Mouse (Mus musculus) cortical plate, adult 2 months (tissue): ENCODE results near the gene Kif14. TPM values are rescaled to one million over a fixed set of nuclear protein-coding genes. Genes with fewer than 3 reads are reported as not detected.
"Not testable (repeated sequence)": the region's sequence is repeated elsewhere in the genome, so short reads cannot be mapped to it uniquely, and the experiment has no call there.

Experiments used
- H3K27ac ChIP-seq: fragments of 200-500 bp; 2 replicates; pipeline ENCODE4 v1.5.1; 2012; ENCODE audit warnings: low read length, control low read depth, inconsistent platforms; ENCODE audit not compliant: insufficient read depth
- H3K4me1 ChIP-seq: fragments of 200-500 bp; 2 replicates; pipeline ENCODE4 v1.6.1; 2011; ENCODE audit warnings: low read length; ENCODE audit not compliant: control insufficient read depth, insufficient read depth
- H3K4me3 ChIP-seq: fragments of 200-500 bp; 2 replicates; pipeline ENCODE4 v1.5.1; 2011; ENCODE audit warnings: mild to moderate bottlenecking, low read length, control low read depth; ENCODE audit not compliant: insufficient read depth
- CTCF ChIP-seq: fragments of 200-500 bp; IDR thresholded peaks from 2 replicates; pipeline ENCODE4 v1.5.1; 2011; ENCODE audit warnings: mild to moderate bottlenecking, control low read depth, low read length; ENCODE audit not compliant: insufficient read depth; ENCODE audit errors: extremely low read depth
- POLR2A ChIP-seq: fragments of 200-500 bp; IDR thresholded peaks from 2 replicates; pipeline ENCODE4 v1.6.1; 2011; ENCODE audit warnings: mild to moderate bottlenecking, low read length, control low read depth; ENCODE audit not compliant: insufficient read depth; ENCODE audit errors: extremely low read depth
- polyA plus RNA-seq: library from polyadenylated mRNA; depleted of rRNA; stranded (reverse); fragments of >200 nt; gene quantifications from 2 replicates; pipeline ENCODE4 v1.2.3, GENCODE M21; 2012

Kif14 gene
- polyA plus RNA-seq, 1 experiment, result 0.21 TPM

- H3K4me3 ChIP-seq, result no peak overlapping the region
- TF ChIP-seq CTCF (no peak), POLR2A (no peak)
- peaks cover 2% of the 10 kb centered on the region; the same call in 1 of the 2 replicates for H3K4me1 ChIP-seq
- H3K27ac ChIP-seq, result no peak overlapping the region
Measured at GRCm38 (mm10) chr1:136550285-136550684, 84.1 kb downstream of the Kif14 start.

- H3K4me1 ChIP-seq, result peaks cover 2% of the 10 kb centered on the region; the same call in 1 of the 2 replicates
- no peak overlapping the region; the same call in 1 of the 2 replicates for H3K27ac ChIP-seq
- H3K4me3 ChIP-seq, result no peak overlapping the region
- TF ChIP-seq CTCF (peak; percentile 99), POLR2A (no peak)
Measured at GRCm38 (mm10) chr1:136550851-136551540, 84.9 kb downstream of the Kif14 start.

GRCm38 (mm10) chr1:136554686-136555085 is 88.5 kb downstream of the Kif14 start:
- TF ChIP-seq CTCF (no peak), POLR2A (no peak)

GRCm38 (mm10) chr1:136555892-136556291 is 89.7 kb downstream of the Kif14 start:
- Histone ChIP-seq H3K4me3 (no peak overlapping the region), H3K4me1 (peaks cover 3% of the 10 kb centered on the region; the same call in 1 of the 2 replicates), H3K27ac (no peak overlapping the region)
- TF ChIP-seq CTCF (no peak), POLR2A (no peak)

More at GRCm38 (mm10) chr1:136554686-136555085, 88.5 kb downstream of the Kif14 start:
- peaks cover 3% of the 10 kb centered on the region; the same call in 1 of the 2 replicates for H3K4me1 ChIP-seq
- H3K27ac ChIP-seq, result no peak overlapping the region
- H3K4me3 ChIP-seq, result no peak overlapping the region

GRCm38 (mm10) chr1:136556643-136557042 is 90.5 kb downstream of the Kif14 start:
- H3K4me3 ChIP-seq, H3K27ac ChIP-seq: not testable (repeated sequence)

GRCm38 (mm10) chr1:136557436-136557835 is 91.3 kb downstream of the Kif14 start:
- H3K4me3 ChIP-seq, result no peak overlapping the region
- H3K4me1 ChIP-seq, result peaks cover 2% of the 10 kb centered on the region; the same call in 1 of the 2 replicates
- no peak overlapping the region for H3K27ac ChIP-seq
- no peak for TF ChIP-seq CTCF
- no peak for TF ChIP-seq POLR2A

More at GRCm38 (mm10) chr1:136556643-136557042, 90.5 kb downstream of the Kif14 start:
- not testable (repeated sequence) for H3K4me1 ChIP-seq

- H3K4me1 ChIP-seq, result peaks cover 2% of the 10 kb centered on the region; the same call in 1 of the 2 replicates
- H3K27ac ChIP-seq, result no peak overlapping the region
- no peak overlapping the region for H3K4me3 ChIP-seq
- TF ChIP-seq CTCF (no peak), POLR2A (no peak)
Measured at GRCm38 (mm10) chr1:136558762-136559161, 92.6 kb downstream of the Kif14 start.

- H3K27ac ChIP-seq, result no peak overlapping the region
Measured at GRCm38 (mm10) chr1:136559284-136559683, 93.1 kb downstream of the Kif14 start.

GRCm38 (mm10) chr1:136559774-136560173 is 93.6 kb downstream of the Kif14 start:
- TF ChIP-seq CTCF (no peak), POLR2A (no peak)
- Histone ChIP-seq H3K4me3 (no peak overlapping the region), H3K4me1 (peaks cover 2% of the 10 kb centered on the region; the same call in 1 of the 2 replicates), H3K27ac (no peak overlapping the region)

More at GRCm38 (mm10) chr1:136559284-136559683, 93.1 kb downstream of the Kif14 start:
- Histone ChIP-seq H3K4me3 (no peak overlapping the region), H3K4me1 (peaks cover 2% of the 10 kb centered on the region; the same call in 1 of the 2 replicates)
- TF ChIP-seq POLR2A, result no peak
- no peak for TF ChIP-seq CTCF

- Histone ChIP-seq H3K27ac (no peak overlapping the region), H3K4me1 (peaks cover 2% of the 10 kb centered on the region; the same call in 1 of the 2 replicates), H3K4me3 (no peak overlapping the region)
- TF ChIP-seq POLR2A (no peak), CTCF (no peak)
Measured at GRCm38 (mm10) chr1:136561823-136562222, 95.7 kb downstream of the Kif14 start.

GRCm38 (mm10) chr1:136563149-136563548 is 97.0 kb downstream of the Kif14 start:
- H3K4me3 ChIP-seq, result no peak overlapping the region
- TF ChIP-seq POLR2A (no peak), CTCF (no peak)
- H3K27ac ChIP-seq, result no peak overlapping the region
- H3K4me1 ChIP-seq, result peaks cover 2% of the 10 kb centered on the region; the same call in 1 of the 2 replicates
